Mouse (Mus musculus): ENCODE data around the gene Olfr1101. TPM values are rescaled to one million over a fixed set of nuclear protein-coding genes. Genes with fewer than 3 reads are reported as not detected.

The Olfr1101 gene
- polyA plus RNA-seq (2017; shearing (Covaris generic)): not detected

DNA sequence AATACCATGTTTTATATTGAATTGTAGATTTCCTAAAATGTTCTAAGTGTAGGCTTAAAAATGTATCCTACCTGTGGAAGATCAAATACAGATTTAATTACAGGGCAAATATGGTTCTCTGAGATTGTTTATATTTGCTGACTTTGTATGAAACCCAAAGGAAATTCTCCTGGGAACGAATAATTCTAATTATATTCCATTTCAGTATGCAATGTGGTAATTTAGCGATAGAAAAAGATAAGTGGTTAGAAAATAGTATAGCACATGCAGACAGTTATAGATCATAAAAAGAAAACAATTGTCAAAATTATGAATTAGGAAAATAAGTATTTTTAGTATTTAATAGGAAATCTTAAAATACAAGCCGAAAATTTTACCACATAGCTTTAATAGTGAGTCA lies at the start of gene Olfr1101:
Gene Olfr1101, minus strand, starts transcription at position 101 of the 400 bp plus-strand sequence.
- no peak for ATAC-seq

DNA sequence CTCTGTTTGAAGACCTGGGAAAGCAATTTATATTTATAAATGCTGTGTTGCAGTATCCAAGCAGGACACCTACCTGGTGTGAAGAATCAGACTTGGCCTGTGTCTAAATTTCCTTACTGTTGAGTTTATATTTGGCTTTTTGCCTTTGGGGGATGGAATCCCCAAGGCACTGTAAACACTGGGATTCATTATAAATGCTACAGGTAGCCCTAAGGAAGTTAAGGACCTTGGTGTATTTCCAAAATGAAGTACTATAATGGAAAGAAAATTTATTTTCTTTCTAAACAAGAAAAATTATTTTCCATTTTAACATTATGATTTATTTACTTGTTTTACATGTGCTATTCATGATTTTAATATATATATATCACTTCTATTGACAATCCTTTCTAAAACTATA lies 45.4 kb upstream of the Olfr1101 start, which contains the start of gene Olfr1105:
Gene Olfr1105, minus strand, starts transcription at position 101 of the 400 bp plus-strand sequence.
- no peak for ATAC-seq

DNA sequence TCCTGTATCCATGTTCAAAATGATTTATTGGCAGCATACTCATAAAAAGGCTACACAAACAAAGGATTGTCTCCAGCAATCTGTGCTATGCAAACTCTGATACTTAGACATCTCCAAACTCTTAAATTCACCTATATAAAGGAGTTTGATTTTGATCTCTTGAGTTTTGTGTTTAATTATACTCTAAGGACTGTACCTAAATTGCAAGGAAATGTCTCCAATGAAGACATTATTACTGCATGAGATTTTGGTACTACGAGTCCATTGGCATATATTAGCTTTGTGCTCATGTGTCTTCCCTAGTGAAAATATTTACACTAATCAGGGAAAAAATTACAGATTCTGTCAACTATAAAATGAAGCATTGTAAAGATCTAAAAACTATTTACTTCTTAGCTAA lies 36.0 kb upstream of the Olfr1101 start, which contains the start of gene Olfr1104:
Gene Olfr1104, minus strand, starts transcription at position 101 of the 400 bp plus-strand sequence.
- ATAC-seq: no peak

DNA sequence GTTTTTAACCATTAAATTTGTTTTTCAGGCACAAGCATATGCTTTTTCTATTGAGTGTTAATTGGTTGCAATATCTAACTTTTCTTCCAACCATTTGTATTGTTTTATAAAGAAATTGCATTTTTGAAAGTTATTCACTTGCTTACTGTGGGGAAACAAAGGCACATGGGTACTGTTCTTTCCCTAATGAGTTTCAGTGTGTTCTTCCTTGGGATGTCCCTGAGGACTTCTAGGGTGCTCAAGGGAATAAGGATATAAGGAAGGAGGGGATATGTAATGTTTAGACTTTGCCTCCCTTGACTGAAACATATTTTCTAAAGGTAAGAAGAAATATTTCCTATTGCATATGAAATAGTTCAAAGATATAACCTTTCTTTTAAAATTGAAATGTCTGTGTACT lies 7.1 kb upstream of the Olfr1101 start, which contains the start of gene Olfr1102:
Gene Olfr1102, plus strand, starts transcription at position 301 of the 400 bp plus-strand sequence.
- ATAC-seq: no peak

DNA sequence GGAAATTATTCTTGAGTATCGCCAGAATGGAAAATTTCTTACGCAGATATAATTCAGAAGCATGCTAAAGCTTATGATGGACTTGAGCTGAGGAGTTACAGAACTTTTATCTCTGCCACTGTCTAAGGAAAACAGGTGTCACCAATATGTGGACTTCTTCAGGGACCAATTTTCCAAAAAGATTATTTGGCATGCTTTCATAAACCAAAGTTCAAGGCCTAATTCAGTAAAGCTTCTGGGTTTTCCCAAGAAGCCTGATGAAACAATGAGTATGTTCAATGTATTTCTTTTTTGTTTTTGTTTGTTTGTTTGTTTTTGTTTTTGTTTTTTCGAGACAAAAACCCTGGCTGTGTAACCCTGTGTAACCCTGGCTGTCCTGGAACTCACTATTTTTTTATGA lies 11.2 kb downstream of the Olfr1101 start, which contains the start of gene Olfr1100:
Gene Olfr1100, minus strand, starts transcription at position 101 of the 400 bp plus-strand sequence.
- ATAC-seq: no peak

DNA sequence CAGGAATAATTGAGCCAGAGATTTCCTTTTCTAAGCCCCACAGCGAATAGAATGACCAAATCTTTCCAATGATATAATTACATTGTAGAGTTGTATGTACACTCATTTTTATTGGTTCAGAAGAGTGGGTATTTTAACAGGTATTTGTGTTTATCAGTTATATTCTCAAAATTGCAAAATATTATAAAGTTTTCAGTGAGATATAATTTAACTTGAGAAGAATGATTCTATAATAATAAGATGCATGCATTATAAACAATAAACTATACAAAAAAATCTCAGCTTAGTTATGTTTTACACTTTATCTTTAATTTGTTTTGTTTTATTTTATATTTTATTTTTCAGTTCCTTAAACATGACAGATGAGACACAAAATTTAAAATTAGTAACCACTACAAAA lies 30.4 kb downstream of the Olfr1101 start, which contains the start of gene Olfr1099:
Gene Olfr1099, minus strand, starts transcription at position 101 of the 400 bp plus-strand sequence.
- no peak for ATAC-seq

Other genes with a start within 250 kb of the Olfr1101 start
- gene Olfr1090, start 232.2 kb downstream of the Olfr1101 start, polyA plus RNA-seq (2017; shearing (Covaris generic)): not detected
- gene Olfr1093, start 208.7 kb downstream of the Olfr1101 start, polyA plus RNA-seq (2017; shearing (Covaris generic)): not detected
- gene Olfr141, start 181.2 kb downstream of the Olfr1101 start, polyA plus RNA-seq (2017; shearing (Covaris generic)): not detected
- not detected for gene Olfr1094, start 166.6 kb downstream of the Olfr1101 start, polyA plus RNA-seq (2017; shearing (Covaris generic))
- gene Olfr1095, start 139.5 kb downstream of the Olfr1101 start, polyA plus RNA-seq (2017; shearing (Covaris generic)): not detected
- not detected for gene Gm13723, start 116.4 kb downstream of the Olfr1101 start, polyA plus RNA-seq (2017; shearing (Covaris generic))
- gene Olfr1097, start 99.0 kb downstream of the Olfr1101 start, polyA plus RNA-seq (2017; shearing (Covaris generic)): not detected
- gene Olfr1098, start 66.7 kb downstream of the Olfr1101 start, polyA plus RNA-seq (2017; shearing (Covaris generic)): not detected
- gene Olfr1099, start 30.5 kb downstream of the Olfr1101 start, polyA plus RNA-seq (2017; shearing (Covaris generic)): not detected
- not detected for gene Olfr1100, start 11.3 kb downstream of the Olfr1101 start, polyA plus RNA-seq (2017; shearing (Covaris generic))
- gene Olfr1102, start 7.2 kb upstream of the Olfr1101 start, polyA plus RNA-seq (2017; shearing (Covaris generic)): not detected
- gene Olfr1104, start 35.9 kb upstream of the Olfr1101 start, polyA plus RNA-seq (2017; shearing (Covaris generic)): not detected
- gene Olfr1105, start 45.3 kb upstream of the Olfr1101 start, polyA plus RNA-seq (2017; shearing (Covaris generic)): not detected
- gene Olfr1106, start 61.1 kb upstream of the Olfr1101 start, polyA plus RNA-seq (2017; shearing (Covaris generic)): not detected
- not detected for gene Olfr1107, start 84.6 kb upstream of the Olfr1101 start, polyA plus RNA-seq (2017; shearing (Covaris generic))
- not detected for gene Olfr1109, start 104.8 kb upstream of the Olfr1101 start, polyA plus RNA-seq (2017; shearing (Covaris generic))
- gene Olfr259, start 123.3 kb upstream of the Olfr1101 start, polyA plus RNA-seq (2017; shearing (Covaris generic)): not detected
- not detected for gene Olfr1110, start 149.1 kb upstream of the Olfr1101 start, polyA plus RNA-seq (2017; shearing (Covaris generic))
- gene Olfr1111, start 161.4 kb upstream of the Olfr1101 start, polyA plus RNA-seq (2017; shearing (Covaris generic)): not detected
- not detected for gene Olfr1112, start 196.6 kb upstream of the Olfr1101 start, polyA plus RNA-seq (2017; shearing (Covaris generic))
- not detected for gene Olfr1113, start 217.7 kb upstream of the Olfr1101 start, polyA plus RNA-seq (2017; shearing (Covaris generic))